Mouse (Mus musculus): ENCODE data around the gene Ppm1f. TPM values are rescaled to one million over a fixed set of nuclear protein-coding genes. Genes with fewer than 3 reads are reported as not detected.

The Ppm1f gene
- total and polyA plus RNA-seq, 3 experiments, result 37.7 to 47.5 (median 43.2) TPM

GRCm38 (mm10) chr16:16907799-16908198, 11.5 kb downstream of the Ppm1f start:
- dilution Hi-C loops (cut with MboI; ENCODE audit: extremely low pct_ligation_motif_present, extremely low pct_unique_long_range_greater_than_20kb, low sequenced_read_pairs), result no loop called here
- no peaks in the 10 kb centered on the region for H3K9me3 ChIP-seq (replicated peaks; ENCODE audit: low read length)
- no peak overlapping the region for H3K4me3 ChIP-seq (replicated peaks in 1 of 3; ENCODE audit: low read depth in 2 of 3, low read length in 2 of 3, poor library complexity in 1 of 3)
- H3K9ac ChIP-seq (ENCODE audit: insufficient read depth, low read depth), result no peak overlapping the region
- TF ChIP-seq ETS1 (conservative IDR thresholded peaks at IDR 0.05; ENCODE audit: low read depth, low read length), result peak; percentile 42; the same call in 1 of the 2 replicates
- TF ChIP-seq CHD1 (IDR thresholded peaks at IDR 0.05; ENCODE audit: low read depth, low read length), result no peak
- H3K27ac ChIP-seq (ENCODE audit: insufficient read depth, low read depth), result no peak overlapping the region
- H3K4me1 ChIP-seq (ENCODE audit: control insufficient read depth in 1 of 2, insufficient read depth in 2 of 2), result peaks cover 3 to 24% of the 10 kb centered on the region in 2 experiments; a peak in 2 of 4 replicates
- H3K27me3 ChIP-seq (replicated peaks), result no peaks in the 10 kb centered on the region
- H3K4me2 ChIP-seq (ENCODE audit: insufficient read depth, low read depth, poor library complexity, severe bottlenecking), result no peak overlapping the region
- peaks cover 58 to 97% of the 10 kb centered on the region in 2 experiments for H3K36me3 ChIP-seq (replicated peaks in 1 of 2; ENCODE audit: control insufficient read depth in 1 of 2, insufficient read depth in 1 of 2, low read length in 1 of 2)
- in situ Hi-C loops (cut with MboI; ENCODE audit: low pct_ligation_motif_present, low pct_unique_long_range_greater_than_20kb, low sequenced_read_pairs), result no loop called here
- no peaks in the 10 kb centered on the region for H3K79me2 ChIP-seq (replicated peaks; ENCODE audit: control insufficient read depth, extremely low read depth, insufficient read depth, poor library complexity, severe bottlenecking)
- peak; percentile 49 for DNase-seq (ENCODE audit: extremely low read depth)

GRCm38 (mm10) chr16:16911641-16912597, 15.7 kb downstream of the Ppm1f start:
- Histone ChIP-seq H3K79me2 (replicated peaks; ENCODE audit: control insufficient read depth, extremely low read depth, insufficient read depth, poor library complexity, severe bottlenecking) (no peaks in the 10 kb centered on the region), H3K27me3 (replicated peaks) (no peaks in the 10 kb centered on the region), H3K4me1 (ENCODE audit: control insufficient read depth in 1 of 2, insufficient read depth in 2 of 2) (peaks cover 3 to 24% of the 10 kb centered on the region in 2 experiments; a peak in 2 of 4 replicates), H3K4me2 (ENCODE audit: insufficient read depth, low read depth, poor library complexity, severe bottlenecking) (no peak overlapping the region), H3K9me3 (replicated peaks; ENCODE audit: low read length) (no peaks in the 10 kb centered on the region), H3K36me3 (replicated peaks in 1 of 2; ENCODE audit: control insufficient read depth in 1 of 2, insufficient read depth in 1 of 2, low read length in 1 of 2) (peaks cover 64 to 98% of the 10 kb centered on the region in 2 experiments), H3K4me3 (replicated peaks in 1 of 3; ENCODE audit: low read depth in 2 of 3, low read length in 2 of 3, poor library complexity in 1 of 3) (no peak overlapping the region), H3K9ac (ENCODE audit: insufficient read depth, low read depth) (no peak overlapping the region), H3K27ac (ENCODE audit: insufficient read depth, low read depth) (no peak overlapping the region)
- dilution Hi-C loops (cut with MboI; ENCODE audit: extremely low pct_ligation_motif_present, extremely low pct_unique_long_range_greater_than_20kb, low sequenced_read_pairs), result no loop called here
- DNase-seq (ENCODE audit: extremely low read depth), result peak; percentile 80
- in situ Hi-C loops (cut with MboI; ENCODE audit: low pct_ligation_motif_present, low pct_unique_long_range_greater_than_20kb, low sequenced_read_pairs), result no loop called here
- TF ChIP-seq ELF1 (IDR thresholded peaks at IDR 0.05; ENCODE audit: low read depth, low read length), result no peak
- TF ChIP-seq MAZ (IDR thresholded peaks at IDR 0.05; ENCODE audit: low read depth, low read length), result 0 out of 2 replicates have a peak, but pooled peaks have one; percentile 36
- TF ChIP-seq BHLHE40 (IDR thresholded peaks at IDR 0.05; ENCODE audit: low read depth, low read length), result 0 out of 2 replicates have a peak, but pooled peaks have one; percentile 11
- TF ChIP-seq ZKSCAN1 (IDR thresholded peaks at IDR 0.05; ENCODE audit: borderline replicate concordance, low read depth, low read length), result no peak
- TF ChIP-seq CTCF (conservative IDR thresholded peaks at IDR 0.05 in 1 of 2, IDR thresholded peaks at IDR 0.05 in 1 of 2; ENCODE audit: low read depth in 2 of 2, low read length in 2 of 2), result peak; percentile 98
- no peak for TF ChIP-seq ZMIZ1 (IDR thresholded peaks at IDR 0.05; ENCODE audit: low read depth, low read length)
- no peak for TF ChIP-seq CHD2 (IDR thresholded peaks at IDR 0.05; ENCODE audit: low read length)
- peak; percentile 47; the same call in 1 of the 2 replicates for TF ChIP-seq MXI1 (IDR thresholded peaks at IDR 0.05; ENCODE audit: low read depth, low read length)
- TF ChIP-seq USF2 (conservative IDR thresholded peaks at IDR 0.05; ENCODE audit: low read depth, low read length), result no peak
- no peak; the same call in 1 of the 2 replicates for TF ChIP-seq MEF2A (IDR thresholded peaks at IDR 0.05; ENCODE audit: borderline replicate concordance, low read depth, low read length)
- no peak for TF ChIP-seq JUN (IDR thresholded peaks at IDR 0.05; ENCODE audit: insufficient read depth, low read depth, low read length)
- TF ChIP-seq ETS1 (conservative IDR thresholded peaks at IDR 0.05; ENCODE audit: low read depth, low read length), result no peak
- TF ChIP-seq KAT2A (IDR thresholded peaks at IDR 0.05; ENCODE audit: insufficient replicate concordance, low read length), result no peak
- no peak for TF ChIP-seq POLR2A (IDR thresholded peaks at IDR 0.05; ENCODE audit: low read depth, low read length)
- no peak for TF ChIP-seq ZNF384 (IDR thresholded peaks at IDR 0.05; ENCODE audit: low read depth, low read length)
- TF ChIP-seq MYC (IDR thresholded peaks at IDR 0.05; ENCODE audit: low read depth, low read length), result no peak
- no peak for TF ChIP-seq MAFK (IDR thresholded peaks at IDR 0.05; ENCODE audit: insufficient replicate concordance, low read length)
- TF ChIP-seq PAX5 (IDR thresholded peaks at IDR 0.05; ENCODE audit: low read length), result no peak
- peak; percentile 64; the same call in 1 of the 2 replicates for TF ChIP-seq NELFE (IDR thresholded peaks at IDR 0.05; ENCODE audit: low read depth, low read length)
- no peak for TF ChIP-seq POLR2AphosphoS2 (IDR thresholded peaks at IDR 0.05; ENCODE audit: low read depth, low read length)
- TF ChIP-seq JUND (conservative IDR thresholded peaks at IDR 0.05; ENCODE audit: low read depth, low read length), result no peak
- peak; percentile 98 for TF ChIP-seq RAD21 (IDR thresholded peaks at IDR 0.05; ENCODE audit: low read depth, low read length)
- TF ChIP-seq MAX (IDR thresholded peaks at IDR 0.05; ENCODE audit: low read length), result peak; percentile 46; the same call in 1 of the 2 replicates
- TF ChIP-seq TBP (conservative IDR thresholded peaks at IDR 0.05; ENCODE audit: low read depth, low read length), result no peak
- no peak for TF ChIP-seq GABPA (IDR thresholded peaks at IDR 0.05; ENCODE audit: insufficient replicate concordance, low read depth, low read length)
- no peak for TF ChIP-seq UBTF (IDR thresholded peaks at IDR 0.05; ENCODE audit: low read depth, low read length)
- no peak for TF ChIP-seq CHD1 (IDR thresholded peaks at IDR 0.05; ENCODE audit: low read depth, low read length)
- no peak for TF ChIP-seq EP300 (IDR thresholded peaks at IDR 0.05; ENCODE audit: low read length)
- peak; percentile 94 for TF ChIP-seq SMC3 (IDR thresholded peaks at IDR 0.05; ENCODE audit: low read depth, low read length)
- TF ChIP-seq HCFC1 (IDR thresholded peaks at IDR 0.05; ENCODE audit: low read depth, low read length), result 0 out of 2 replicates have a peak, but pooled peaks have one; percentile 23
